Mouse (Mus musculus) right cerebral cortex, adult 2 months (tissue): ENCODE results near the gene Cdc16.

ENCODE experiments used
- DNase-seq, 2 experiments: peaks; one replicate each; pipeline ENCODE4 v3.0.0; 2021 to 2022; ENCODE audit warnings: low spot score in 2 of 2

The Cdc16 gene

DNA sequence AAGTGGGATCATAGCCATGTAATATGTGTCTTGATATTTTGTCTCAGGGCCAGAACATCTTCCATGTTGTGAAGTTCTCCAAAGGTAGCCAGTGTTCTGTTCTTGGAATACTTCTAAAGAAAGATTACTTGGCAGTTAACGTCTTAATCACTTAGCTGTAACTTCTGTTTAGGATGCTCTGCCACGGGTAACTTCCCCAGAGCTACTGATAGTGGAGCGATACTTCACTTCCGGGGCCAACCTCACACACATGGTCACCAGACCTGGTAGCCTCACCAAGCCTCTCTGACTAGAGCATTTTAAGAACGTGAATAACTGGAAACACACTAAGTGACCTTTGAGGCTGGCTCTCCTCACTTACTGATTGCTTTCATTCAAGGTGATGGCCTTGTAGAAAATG is 42.1 kb downstream of the Cdc16 start:
- no peak for DNase-seq

GRCm38 (mm10) chr8:13828598-13829172 is 71.2 kb downstream of the Cdc16 start:
- DNase-seq: no peak
